Mouse (Mus musculus): ENCODE measurements around the gene Myo1g.

Gene Myo1g

GRCm38 (mm10) chr11:6520507-6521173 is at the start of gene Myo1g:
TSS of gene Myo1g (minus strand) at chr11:6520965.
- DNase-seq: no peak

- DNase-seq: no peak
Observed at GRCm38 (mm10) chr11:6569410-6569777, 48.6 kb upstream of the Myo1g start.

- no peak for DNase-seq
Observed at GRCm38 (mm10) chr11:6568584-6569409, 48.0 kb upstream of the Myo1g start.

GRCm38 (mm10) chr11:6567951-6568350 is 47.2 kb upstream of the Myo1g start:
- DNase-seq: no peak

- no peak for DNase-seq
Observed at GRCm38 (mm10) chr11:6566496-6566895, 45.7 kb upstream of the Myo1g start.

GRCm38 (mm10) chr11:6563201-6563600 is 42.4 kb upstream of the Myo1g start:
- DNase-seq: no peak

- DNase-seq: no peak
Observed at GRCm38 (mm10) chr11:6562359-6562758, 41.6 kb upstream of the Myo1g start.

GRCm38 (mm10) chr11:6561474-6561873 is 40.7 kb upstream of the Myo1g start:
- DNase-seq: no peak

GRCm38 (mm10) chr11:6560655-6561360 is 40.0 kb upstream of the Myo1g start:
- DNase-seq: peak; percentile 14

- DNase-seq: no peak
Observed at GRCm38 (mm10) chr11:6559996-6560395, 39.2 kb upstream of the Myo1g start.

- no peak for DNase-seq
Observed at GRCm38 (mm10) chr11:6558234-6558633, 37.5 kb upstream of the Myo1g start.

GRCm38 (mm10) chr11:6550201-6550600 is 29.4 kb upstream of the Myo1g start:
- DNase-seq: no peak

GRCm38 (mm10) chr11:6549770-6550169 is 29.0 kb upstream of the Myo1g start:
- DNase-seq: no peak

- no peak for DNase-seq
Observed at GRCm38 (mm10) chr11:6547696-6548325, 27.0 kb upstream of the Myo1g start.

GRCm38 (mm10) chr11:6547037-6547680 is 26.4 kb upstream of the Myo1g start:
- peak; percentile 64 for DNase-seq

GRCm38 (mm10) chr11:6546205-6547013 is 25.6 kb upstream of the Myo1g start, which contains the start of gene Ccm2:
TSS of gene Ccm2 (plus strand) at chr11:6546887.
- DNase-seq: peak; percentile 99

- no peak for DNase-seq
Observed at GRCm38 (mm10) chr11:6545857-6546192, 25.1 kb upstream of the Myo1g start.

GRCm38 (mm10) chr11:6545186-6545856 is 24.6 kb upstream of the Myo1g start:
- DNase-seq: no peak

- no peak for DNase-seq
Observed at GRCm38 (mm10) chr11:6544683-6545082, 23.9 kb upstream of the Myo1g start.

GRCm38 (mm10) chr11:6530746-6531145 is 10.0 kb upstream of the Myo1g start:
- no peak for DNase-seq

GRCm38 (mm10) chr11:6529961-6530360 is 9.2 kb upstream of the Myo1g start:
- no peak for DNase-seq
